Mouse (Mus musculus): ENCODE measurements around the gene Sbf1.

Gene Sbf1

DNA sequence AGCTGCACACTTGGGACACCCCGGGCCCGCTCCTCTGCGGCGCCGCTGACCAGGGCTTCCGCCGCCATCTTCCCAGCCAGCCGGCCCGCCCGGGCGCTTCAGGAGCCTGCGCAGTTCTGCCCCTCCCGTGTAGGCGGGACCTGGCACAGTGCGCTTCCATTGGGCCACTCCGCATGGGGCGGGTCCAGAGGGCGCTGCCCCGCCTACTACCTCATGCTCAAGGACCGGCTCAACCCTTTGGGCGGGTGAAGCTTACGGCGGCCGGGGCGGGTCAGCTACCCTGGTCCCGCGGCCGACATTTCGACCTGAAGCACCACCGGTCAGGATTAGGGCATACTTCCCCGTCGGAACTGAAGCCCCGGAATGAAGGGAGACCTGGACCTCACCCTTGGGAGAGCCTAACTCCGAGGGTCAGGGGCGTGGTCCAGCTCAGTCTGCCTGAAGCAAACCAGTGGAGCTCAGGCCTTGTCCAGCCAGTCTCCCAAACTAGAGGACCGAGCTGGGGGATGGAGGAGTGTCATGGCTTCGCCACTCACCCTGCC, at the start of gene Sbf1:
Gene Sbf1 (minus strand): TSS at position 122 of the 542 bp plus-strand sequence.
- peak; percentile 94 for DNase-seq (ENCODE audit: low read depth, low spot score)

DNA sequence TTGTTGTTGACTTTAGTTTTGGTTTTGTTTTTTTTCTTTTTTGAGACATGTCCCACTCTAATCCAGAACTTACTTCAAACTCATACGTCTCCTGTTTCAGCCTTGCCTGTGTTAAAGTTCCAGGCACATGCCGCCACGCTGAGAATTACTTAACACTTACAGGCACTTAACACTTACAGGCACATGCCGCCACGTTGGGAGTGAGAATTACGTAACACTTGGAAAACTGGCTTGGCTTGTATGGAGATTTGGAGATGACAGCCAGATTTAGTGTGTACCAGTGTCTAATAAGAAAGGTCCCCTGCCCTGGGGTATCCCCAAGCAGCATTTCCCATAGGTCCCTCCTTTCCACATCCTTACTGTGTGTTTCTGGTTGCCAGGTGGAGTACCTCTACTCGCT, 47.9 kb upstream of the Sbf1 start:
- no peak for DNase-seq (ENCODE audit: low read depth, low spot score)

DNA sequence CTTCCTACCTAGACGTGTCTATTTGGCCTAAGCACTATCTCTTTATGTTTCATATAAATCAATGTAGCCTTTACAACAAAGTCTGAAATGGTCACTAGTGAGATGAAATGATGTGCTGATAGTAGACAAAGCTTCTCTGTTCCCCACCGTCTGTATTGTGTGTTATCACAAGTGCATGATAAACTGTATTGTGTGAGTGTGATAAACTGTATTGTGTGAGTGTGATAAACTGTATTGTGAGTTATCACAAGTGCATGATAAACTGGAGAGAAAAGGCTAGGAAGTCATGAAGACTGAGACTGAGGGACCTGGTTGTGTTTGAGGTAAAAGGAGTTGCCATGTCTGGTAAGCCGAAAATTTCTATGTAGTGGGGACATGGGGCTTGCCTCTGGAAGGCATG, 43.7 kb upstream of the Sbf1 start:
- DNase-seq (ENCODE audit: low read depth, low spot score), result no peak

DNA sequence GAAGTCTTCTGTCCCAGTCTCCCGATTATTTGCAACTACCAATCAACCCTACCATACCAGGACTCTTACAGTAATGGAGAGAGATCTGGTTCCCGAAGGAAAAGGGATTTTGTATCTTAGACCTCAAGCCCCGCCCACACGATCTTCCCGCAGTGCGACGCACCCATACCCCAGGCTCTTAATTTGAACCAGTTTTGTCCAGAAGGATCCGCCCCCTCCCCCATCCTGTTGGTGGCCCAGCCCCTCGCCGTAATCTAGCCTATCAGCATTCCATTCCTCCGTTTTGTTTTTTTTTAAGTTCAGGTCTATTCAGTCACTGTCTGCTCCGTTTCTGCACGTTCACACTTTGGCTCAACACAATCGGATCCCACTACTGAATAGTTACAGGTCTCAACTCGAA, 41.3 kb upstream of the Sbf1 start:
- DNase-seq (ENCODE audit: low read depth, low spot score), result no peak

DNA sequence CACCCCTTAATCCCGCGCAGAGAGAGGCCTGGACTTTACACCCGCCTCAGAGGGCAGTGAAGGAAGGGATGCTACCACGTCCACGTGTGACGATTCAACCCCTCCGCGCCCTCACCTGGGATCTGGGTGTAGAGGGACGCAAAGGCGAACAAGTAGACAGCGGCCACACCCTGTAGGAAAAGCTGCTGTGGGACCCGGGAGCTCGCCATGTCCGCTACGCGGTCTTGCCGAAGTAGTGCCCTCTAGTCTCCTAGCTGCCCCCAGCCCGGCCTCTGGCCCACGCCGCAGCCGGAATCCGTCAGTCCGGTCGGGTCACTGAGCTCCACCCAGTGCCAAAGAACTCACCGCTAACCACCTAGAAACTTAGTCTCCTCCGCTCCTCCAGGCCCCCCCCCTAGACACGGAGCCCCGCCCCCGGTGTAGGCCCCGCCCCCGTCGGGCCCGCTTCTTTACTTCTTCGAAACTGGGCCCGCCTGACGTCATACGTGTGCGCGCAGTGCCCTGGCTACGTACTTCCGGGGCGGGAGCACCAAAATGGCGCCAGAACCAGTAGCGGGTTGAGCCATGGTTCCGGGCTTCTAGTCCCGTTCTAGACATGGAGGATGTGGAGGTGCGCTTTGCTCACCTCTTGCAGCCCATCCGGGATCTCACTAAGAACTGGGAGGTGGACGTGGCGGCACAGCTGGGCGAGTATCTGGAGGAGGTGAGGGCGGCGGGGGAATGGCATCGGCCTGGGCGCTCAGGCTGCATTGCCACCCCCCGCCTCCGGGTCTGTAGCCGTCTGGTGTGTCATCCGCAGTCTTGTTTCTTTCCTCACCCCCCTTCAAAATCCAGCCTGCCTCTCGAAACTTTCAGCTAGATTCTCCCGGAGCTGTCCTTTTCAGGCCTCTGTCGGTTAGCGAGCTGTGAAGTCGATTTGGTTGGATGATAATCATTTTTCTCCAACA, 40.4 kb upstream of the Sbf1 start, which contains the start of the genes Lmf2 and Ncaph2:
Gene Lmf2 (minus strand): TSS at position 419 of the 947 bp plus-strand sequence.
Gene Ncaph2 (plus strand): TSS at position 479 of the 947 bp plus-strand sequence.
- peak; percentile 94 for DNase-seq (ENCODE audit: low read depth, low spot score)

DNA sequence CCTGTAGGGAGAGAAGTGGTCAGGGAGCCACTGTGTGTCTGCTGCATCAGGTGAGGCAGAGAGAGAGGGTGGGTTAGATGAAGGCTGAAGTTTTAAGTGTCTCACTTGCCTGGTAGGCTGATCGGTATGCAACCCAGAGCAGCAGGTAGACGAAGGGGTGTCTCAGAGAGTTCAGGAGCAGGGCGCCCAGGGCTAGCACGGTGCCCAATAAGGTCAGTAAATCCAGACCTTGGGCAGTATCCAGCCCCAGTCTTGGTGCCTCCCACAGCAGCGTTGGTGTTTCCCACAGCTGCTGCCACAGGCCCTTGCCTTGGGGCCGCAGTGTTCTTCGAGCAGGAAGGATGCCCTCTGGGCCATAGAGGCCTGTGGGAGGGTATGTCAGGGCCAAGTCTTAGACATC, 39.3 kb upstream of the Sbf1 start:
- no peak for DNase-seq (ENCODE audit: low read depth, low spot score)

DNA sequence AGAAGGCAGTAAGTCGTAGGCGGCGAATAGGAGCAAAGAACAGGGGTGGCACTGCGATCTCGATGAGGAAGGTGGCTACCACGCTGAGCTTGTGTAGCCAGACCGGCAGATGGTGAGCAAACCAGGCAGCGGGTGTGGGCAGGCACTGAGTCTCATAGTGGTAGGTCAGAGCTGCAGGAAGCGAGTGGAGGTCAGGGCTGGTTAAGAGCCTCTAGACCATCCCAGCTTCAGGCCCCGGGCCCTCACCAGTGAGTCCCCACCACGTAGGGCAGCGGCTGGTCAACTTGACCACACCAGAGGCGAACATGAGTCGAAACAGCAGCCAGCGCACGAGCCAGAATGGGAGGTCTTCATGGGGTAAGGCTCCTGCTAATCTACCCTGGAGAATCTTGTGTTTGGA, 38.7 kb upstream of the Sbf1 start:
- DNase-seq (ENCODE audit: low read depth, low spot score), result no peak

DNA sequence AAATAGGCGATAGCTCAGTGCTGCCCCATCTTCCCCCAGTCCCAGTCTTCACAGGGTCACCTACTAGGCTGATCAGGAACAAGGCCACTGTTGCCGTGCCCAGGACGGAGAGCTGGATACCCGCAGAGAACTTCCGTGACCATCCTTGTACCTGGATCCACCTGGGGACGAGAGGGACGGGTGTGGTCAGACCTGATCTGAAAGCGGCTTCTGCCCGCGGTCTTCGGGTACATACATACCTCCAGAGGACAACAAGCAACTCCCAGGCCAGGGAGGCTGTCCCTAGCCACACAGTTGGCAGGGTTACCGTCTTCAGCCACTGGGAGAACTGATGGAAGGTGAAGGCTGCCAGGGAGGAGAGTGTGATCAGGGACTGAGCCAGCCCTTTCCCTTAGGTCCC, 37.7 kb upstream of the Sbf1 start:
- no peak for DNase-seq (ENCODE audit: low read depth, low spot score)

DNA sequence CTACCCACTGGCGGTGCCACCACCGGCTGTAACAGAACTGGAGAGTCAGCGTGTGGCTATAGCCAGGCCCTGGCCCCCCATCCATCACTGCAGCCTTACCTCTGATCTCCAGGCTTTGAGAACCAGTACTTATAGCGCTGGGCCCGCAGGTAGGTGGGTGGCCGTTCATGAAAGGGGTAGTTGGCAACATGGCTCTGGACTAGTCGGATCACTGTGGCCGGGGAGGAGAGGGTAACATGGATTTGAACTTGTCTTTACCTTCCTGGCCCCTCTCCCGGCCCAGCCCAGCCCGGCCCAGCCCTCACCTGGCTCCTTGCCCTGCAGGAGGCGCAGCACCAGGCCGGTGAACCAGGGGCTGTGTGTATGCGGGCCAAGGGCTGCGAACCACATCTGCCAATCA, 36.9 kb upstream of the Sbf1 start:
- no peak for DNase-seq (ENCODE audit: low read depth, low spot score)

DNA sequence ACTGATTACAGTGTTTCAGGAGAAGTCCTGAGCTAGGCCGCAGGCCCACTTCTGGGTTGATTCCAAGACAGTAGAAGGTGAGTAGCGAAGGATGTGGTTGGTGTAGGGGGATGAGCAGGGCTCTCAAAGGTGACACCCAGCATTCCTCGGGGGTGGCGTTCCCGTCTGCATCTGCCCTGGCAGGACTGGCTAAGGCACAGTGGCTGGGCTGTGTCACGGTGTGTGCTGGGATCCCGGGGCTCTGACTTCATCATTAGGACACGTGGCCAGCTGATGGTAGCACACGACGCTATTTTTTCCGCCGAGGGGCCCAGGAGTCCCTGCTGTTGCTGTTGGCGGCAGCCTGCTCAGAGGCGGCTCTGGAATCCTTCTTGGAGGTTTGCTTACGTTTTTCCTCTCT, 36.2 kb upstream of the Sbf1 start:
- no peak for DNase-seq (ENCODE audit: low read depth, low spot score)

DNA sequence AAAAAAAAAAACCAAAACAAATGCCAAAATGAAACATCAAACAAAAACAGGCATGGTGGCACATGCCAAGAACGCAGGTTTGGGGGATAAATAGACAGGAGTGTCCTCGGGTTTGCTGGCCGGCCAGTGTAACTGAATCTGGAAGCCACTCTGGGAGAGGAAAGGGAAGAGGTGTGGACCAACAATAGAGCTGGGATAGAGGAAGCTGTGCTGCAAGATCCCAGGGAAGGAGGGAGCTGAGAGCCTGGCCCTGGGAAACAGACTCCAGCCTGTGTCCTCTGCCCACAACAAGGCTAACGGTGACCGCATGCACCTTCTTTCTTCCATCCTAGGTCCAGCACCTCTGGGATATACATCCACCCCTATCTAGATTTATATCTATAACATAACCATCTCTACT, 35.3 kb upstream of the Sbf1 start:
- DNase-seq (ENCODE audit: low read depth, low spot score), result no peak

DNA sequence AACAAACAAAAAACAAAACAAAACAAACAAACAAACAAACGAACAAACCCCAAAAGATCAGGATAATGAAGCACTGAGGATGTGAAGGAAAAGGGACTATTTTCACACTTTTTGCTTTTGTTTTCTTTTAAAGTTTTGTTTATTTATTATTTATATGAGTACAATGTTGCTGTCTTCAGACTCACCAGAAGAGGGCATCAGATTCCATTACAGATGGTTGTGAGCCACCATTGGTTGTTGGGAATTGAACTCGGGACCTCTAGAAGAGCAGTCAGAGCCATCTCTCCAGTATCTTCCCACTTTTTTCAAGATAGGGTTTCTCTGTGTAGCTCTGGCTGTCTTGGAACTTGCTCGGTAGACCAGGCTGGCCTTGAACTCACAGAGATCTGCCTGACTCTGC, 28.2 kb upstream of the Sbf1 start:
- no peak for DNase-seq (ENCODE audit: low read depth, low spot score)

DNA sequence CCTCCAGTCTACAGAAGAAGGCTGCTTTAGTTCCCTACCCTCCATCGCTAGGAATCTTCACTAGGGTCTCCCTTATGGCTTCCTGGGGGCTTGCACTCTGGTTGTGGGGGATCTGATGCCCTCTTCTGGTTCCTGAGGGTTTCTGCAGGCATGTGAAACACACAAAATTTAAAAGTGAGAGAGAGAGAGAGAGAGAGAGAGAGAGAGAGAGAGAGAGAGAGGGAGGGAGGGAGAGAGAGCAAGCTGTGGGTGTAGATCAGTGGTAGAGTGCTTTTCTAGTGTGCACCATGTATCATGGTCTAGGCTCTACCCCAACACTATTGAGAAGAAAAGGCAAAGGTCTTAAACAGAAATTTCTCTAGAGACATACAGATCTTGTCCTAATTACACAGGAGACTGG, 26.6 kb upstream of the Sbf1 start:
- DNase-seq (ENCODE audit: low read depth, low spot score), result no peak

DNA sequence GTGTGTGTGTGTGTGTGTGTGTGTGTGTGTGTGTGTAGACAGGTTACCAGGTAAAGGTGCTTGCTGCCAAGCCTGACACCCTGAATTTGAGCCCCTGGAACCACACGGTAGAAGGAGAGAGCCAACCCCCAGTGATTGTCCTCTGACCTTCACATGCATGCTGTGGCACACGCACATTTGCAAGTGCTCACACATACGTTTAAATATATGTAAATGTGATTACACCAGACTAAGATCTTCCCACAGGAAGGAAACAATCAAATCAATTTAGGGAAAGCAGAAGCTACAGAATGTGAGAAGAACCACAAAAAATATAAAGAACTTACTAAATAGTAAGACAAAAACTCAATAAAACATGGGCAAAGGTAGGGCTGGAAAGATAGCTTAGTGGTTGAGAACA, 25.0 kb upstream of the Sbf1 start:
- DNase-seq (ENCODE audit: low read depth, low spot score), result no peak

DNA sequence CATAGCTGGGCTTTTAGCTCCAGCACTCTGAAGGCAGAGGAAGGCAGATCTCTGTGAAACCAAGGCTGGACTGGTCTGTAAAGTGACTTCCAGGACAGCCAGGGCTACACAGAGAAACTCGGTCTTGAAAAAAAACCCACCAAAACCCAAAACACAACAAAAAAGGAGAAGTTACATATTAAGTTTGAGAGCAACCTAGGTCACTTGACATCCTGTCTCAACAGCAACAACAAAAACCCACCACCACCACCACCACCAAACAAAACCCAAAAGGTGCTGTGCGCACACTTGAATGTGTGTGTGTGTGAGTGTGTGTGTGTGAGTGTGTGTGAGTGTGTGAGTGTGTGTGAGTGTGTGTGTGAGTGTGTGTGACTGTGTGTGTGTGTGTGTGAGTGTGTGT, 24.6 kb upstream of the Sbf1 start:
- no peak for DNase-seq (ENCODE audit: low read depth, low spot score)

DNA sequence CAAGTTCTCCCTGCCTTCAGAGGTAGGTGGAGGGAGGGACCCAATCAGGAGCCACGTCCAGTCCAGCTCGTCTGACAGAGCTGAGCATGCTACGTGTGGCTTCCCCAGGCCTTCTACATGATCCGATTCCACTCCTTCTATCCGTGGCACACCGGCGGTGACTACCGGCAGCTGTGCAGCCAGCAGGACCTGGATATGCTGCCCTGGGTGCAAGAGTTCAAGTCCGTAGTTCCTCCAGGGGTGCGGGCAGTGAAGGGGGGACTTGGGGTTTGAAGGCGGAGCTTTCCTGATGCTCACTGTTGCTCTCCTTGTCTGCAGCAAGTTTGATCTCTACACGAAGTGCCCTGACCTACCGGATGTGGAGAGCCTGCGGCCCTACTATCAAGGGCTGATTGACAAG, 21.3 kb upstream of the Sbf1 start:
- DNase-seq (ENCODE audit: low read depth, low spot score), result no peak

DNA sequence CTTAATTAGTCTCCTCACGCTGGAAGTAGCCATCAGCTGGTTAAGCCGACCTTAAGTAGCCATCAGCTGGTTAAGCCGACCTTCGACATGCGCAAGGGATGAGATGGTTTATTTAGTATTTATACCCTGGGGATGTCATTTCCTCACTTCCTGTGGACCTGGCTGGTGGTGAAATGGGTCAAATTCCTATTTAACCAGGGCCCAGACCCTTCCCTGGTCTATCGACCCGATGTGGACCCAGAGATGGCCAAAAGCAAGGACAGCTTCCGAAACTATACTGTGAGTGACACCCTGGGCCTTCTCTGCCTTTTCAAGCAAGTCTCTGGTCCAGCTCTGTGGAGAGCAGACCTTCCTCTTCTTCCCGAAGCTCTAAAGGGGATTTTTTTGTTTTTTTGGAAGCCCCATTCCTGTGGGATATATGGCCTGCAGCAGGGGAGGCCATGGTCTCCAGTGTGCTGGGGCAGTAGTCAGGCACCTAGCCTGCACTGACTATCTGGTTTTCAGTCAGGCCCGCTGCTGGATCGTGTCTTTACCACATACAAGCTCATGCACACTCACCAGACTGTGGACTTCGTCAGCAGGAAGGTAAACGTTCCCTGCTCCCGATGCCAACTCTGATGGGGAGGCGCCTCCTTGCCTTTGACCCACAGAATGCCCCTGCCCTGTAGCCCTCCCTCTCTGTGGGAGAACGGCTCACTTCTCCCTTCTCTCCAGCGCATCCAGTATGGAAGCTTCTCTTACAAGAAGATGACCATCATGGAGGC, 19.8 kb upstream of the Sbf1 start:
- DNase-seq (ENCODE audit: low read depth, low spot score), result peak; percentile 23

DNA sequence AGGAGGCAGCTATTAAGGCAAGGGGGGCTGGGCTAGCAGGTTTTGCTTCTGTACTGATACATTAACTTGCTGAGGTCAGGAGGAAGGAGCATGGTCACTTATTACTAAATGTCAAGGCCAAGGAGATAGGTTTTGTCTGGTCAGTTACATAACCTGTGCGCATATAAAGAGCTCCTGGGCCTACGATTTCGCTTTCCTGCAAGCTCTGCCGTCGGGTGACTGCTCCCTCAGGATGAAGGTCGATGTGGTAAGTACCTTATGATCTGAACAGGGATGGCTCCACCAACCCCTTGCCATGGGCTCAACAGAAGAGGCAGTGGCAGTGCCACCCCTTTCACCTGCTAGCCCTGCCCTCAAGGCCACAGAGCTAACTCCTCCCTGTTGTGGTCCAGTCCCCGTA, 19.2 kb upstream of the Sbf1 start, which contains the start of gene Miox:
Gene Miox (plus strand): TSS at position 128 of the 400 bp plus-strand sequence.
- no peak for DNase-seq (ENCODE audit: low read depth, low spot score)

DNA sequence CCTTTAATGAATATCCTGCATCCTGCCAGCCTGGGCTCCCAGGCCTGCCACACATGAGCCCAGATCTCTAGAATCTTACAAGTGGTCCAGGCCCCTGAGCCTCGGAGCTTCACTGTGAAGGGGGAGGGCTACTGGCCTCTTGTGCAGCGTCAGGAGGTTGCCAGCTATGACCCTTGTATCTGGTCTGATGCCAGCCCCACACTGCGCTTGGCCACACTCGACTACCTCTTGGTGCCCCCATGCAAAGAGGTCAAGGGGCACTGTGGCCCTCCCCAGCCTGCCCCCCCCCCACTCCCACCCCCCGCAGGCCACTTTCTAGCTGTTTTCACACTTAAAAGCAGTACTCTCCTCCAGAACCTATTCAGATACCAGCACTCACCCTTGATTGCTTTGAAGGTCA, 11.3 kb upstream of the Sbf1 start:
- no peak for DNase-seq (ENCODE audit: low read depth, low spot score)

DNA sequence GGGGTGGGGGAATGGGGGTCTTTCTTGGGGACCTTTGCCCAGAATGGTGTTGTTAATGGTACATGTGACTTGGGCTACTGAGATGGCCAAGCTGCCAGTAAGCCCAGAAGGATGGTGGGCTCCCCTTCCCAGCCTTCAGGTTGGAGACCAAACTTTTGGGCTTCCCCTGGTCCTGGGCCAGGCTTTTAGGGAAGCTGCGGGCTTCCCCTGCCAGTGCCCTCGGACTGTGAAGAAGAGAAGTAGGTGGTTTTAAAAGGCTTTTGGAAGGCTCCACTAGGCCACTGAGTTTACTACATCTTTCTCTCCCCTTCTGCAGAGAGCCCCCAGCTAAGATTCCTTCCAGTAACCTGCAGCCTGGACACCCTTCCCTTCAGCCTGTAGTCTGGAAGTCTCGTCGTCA, 8.5 kb upstream of the Sbf1 start:
- no peak for DNase-seq (ENCODE audit: low read depth, low spot score)

DNA sequence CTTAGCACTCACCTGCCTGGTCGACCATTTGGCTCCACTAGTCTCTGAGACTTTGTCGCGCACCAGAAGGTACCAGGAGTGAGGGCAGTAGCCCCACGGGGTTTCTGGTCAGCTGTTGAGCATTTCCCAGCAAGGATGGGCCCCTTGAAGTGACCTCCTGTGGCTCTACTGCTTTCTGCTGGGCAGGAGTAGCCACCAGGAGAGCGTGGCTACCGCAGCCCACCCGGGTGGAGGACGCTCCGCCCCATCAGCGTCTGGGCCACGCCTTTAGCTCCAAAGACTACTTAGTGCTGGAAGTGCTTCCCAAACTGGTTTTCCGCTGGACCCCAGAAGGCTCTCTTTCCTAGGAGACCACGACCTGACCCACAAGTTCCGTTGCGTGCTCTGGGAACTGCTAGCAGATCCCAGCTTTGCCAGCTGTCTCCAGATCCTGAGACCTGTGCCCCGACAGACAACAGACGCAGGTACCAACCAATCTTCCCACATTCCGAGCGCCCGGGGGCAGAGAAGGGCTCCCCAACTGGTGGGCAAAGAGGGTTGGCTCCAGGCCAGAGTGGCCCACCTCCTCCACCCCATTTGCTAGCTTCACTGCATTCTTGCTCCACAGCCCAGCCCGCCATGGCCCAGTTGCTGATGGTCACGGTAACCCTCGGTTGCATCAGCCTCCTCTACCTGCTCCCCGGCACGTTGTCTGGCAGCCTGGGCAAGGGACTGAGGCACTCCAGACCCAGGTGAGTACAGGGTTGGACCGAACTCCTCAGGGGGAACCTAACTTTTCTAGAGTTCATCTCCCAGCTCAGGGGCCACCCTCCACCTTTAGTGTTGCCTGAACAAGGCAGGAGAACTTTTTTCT, 7.8 kb upstream of the Sbf1 start, which contains the start of gene Adm2:
Gene Adm2 (plus strand): TSS at position 51 of the 853 bp plus-strand sequence.
- DNase-seq (ENCODE audit: low read depth, low spot score), result no peak
